Mouse (Mus musculus) right cerebral cortex, adult 2 months (tissue): ENCODE data around the gene Abcb11.
"Not testable (repeated sequence)": the region's sequence is repeated elsewhere in the genome, so short reads cannot be mapped to it uniquely, and the experiment has no call there.

Experiments
- DNase-seq, 2 experiments: peaks; one replicate each; pipeline ENCODE4 v3.0.0; 2021 to 2022; ENCODE audit warnings: low spot score in 2 of 2

Abcb11 gene

DNA sequence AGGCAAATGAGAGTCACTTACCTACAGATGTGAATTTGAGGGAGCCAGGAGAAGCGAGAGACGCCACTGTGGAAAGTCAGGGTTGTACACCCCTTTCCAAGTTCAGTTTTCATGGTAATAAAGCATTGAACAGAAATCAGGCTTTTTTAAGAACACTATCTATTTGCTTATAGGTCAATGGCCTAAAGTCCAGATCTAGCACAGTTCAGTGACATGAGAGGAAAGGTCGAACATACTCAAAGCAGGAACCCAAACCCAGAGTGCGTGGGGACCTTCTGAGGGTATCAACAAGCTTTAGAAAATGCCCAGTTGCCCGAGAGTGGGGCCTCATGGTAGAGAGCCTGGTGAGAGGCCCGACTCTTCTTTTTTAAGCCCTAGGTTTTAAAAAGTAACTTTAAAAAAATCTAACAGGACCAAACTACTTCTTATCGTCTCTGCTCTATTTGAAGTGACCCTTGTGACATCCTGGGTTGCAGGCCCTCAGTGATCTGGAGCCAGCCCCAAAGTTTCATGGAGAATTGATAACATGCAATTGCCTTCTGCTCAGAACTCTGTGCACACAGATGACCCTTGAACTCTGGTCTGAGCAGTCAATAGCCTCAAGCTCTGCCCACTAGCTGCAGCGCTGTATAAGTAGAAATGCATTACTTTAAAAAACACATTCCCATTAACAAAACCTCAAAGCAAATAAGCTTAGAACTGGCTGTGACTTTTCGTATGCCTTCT is at the start of gene Abcb11:
Abcb11 (minus strand) TSS at position 121 of the 726 bp plus-strand sequence.
- DNase-seq, result no peak

DNA sequence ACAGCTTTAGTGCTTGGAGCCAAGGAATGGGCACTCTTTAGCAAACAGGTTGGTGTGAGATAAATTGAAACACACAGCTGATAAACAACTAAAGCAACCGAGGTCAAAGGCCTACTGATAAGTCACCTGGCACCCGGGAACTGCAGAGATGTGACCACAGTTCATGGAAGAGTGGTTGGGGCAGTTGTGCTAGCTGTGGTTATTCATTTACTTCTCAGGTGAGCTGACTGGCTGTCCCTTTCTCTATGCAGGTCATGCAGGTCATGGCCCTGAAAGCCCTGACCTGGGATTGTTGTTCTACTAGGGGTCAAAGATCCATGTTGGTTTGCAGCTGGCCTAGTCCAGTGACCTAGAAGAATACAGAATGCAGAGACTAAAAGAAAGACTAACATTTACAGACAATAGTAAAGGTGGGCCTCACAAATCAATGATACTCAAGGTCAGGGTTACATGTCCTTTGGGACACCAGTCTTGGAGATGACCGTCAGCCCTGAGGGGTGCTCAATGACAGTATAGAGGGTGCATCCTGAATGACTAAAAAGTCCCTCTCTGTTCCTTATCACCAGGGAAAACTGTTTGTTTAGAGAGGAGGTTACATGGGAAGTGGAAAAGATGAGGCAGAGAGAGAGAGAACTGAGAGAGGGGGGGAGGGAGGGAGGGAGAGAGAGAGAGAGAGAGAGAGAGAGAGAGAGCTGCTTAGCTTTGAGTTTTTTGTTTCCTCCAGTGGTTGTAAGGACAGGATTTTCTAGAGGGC is 43.9 kb upstream of the Abcb11 start:
- DNase-seq, result no peak

DNA sequence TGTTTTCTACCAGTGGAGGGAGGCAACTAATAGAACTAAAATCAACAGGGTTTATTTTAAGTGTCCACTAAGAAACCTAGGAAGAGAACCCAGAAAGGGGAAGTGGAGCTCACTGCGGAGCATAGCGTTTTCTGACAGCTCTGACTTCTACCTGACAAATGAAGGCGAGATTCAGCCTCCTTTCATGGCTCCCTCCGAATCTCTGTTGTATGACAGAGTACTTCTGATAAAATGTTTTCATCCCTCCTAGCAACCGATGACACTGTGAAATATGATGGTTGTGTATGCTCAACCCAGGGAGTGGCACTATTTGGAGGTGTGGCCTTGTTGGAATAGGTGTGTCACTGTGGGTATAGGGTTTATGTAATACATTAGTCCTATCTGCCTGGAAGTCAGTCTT is 40.4 kb upstream of the Abcb11 start:
- no peak for DNase-seq

DNA sequence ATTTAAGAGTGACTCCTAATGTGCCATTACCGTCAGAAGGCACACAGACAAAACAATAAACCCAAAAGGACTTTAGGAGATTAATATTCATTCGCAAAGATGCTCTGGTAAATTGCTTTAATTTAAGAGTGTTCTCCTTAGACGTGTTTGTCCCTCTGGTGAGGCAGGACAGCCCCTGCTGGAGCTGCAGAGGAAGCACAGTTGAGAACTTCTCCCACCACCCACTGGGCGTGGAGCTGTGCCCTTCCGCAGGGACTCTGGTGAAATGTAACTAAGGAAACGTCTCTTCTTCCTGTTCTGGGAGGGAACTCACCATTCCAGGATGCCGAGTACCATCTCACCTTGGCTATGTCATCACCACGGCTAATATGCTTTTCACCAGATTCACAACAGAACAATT is 39.3 kb upstream of the Abcb11 start:
- no peak for DNase-seq

DNA sequence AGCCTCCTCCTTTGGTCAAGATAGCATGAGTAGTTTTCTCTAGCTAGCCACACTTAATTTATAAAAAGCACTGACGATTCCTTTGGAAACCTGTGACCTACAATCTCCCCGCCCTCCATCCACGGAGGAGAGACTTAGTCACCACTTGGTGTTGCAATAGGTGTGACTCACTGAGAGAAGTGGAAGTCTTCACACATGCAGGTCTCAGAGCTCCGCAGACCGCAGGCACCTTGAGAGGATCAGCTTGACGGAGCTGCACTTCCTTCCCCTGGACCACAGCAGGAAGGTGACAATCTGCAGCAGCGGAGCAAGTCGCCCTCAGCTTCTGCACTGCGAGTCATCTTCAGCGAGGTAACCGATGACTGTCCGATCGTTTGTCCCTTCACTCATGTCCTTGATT is 37.9 kb upstream of the Abcb11 start, which contains the start of gene Dhrs9:
Dhrs9 (plus strand) TSS at position 165 of the 400 bp plus-strand sequence.
- DNase-seq, result peak; percentile 22 to 34

DNA sequence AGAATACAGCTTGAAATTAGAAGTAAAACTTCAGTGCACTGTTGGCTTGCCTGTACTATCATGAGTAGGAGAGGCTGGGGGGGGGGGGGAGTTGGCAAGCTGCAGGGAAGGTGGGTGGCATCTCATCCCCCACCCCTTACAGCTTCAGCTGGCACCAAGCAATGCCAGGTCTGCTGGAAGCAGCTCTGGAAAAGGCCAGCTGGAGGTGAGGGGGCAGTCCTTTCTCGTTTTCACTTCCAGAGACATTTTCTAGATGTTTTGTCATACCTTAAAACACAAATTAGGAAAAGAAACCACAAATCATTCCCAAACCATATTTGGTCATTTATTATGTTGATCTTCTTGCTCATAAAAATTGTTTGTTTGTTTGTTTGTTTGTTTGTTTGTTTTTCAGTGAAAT is 37.4 kb upstream of the Abcb11 start:
- no peak for DNase-seq

DNA sequence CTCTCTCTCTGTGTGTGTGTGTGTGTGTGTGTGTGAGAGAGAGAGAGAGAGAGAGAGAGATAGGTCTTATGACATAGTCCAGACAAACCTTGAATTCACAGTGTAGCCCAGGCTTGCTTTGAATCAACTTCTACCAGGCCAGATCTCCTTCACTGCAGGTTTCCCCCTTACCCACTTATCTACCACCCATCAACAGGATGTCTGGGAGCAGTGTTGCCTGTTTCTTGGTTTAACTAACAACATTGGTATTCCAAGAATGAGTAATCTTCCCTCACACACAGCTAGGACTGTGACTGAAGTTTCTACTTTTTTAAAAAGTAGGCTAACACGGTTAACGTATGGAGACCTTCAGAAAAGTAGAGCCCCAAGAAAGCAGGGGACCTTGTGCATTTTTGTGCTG is 34.4 kb upstream of the Abcb11 start:
- DNase-seq, result no peak

DNA sequence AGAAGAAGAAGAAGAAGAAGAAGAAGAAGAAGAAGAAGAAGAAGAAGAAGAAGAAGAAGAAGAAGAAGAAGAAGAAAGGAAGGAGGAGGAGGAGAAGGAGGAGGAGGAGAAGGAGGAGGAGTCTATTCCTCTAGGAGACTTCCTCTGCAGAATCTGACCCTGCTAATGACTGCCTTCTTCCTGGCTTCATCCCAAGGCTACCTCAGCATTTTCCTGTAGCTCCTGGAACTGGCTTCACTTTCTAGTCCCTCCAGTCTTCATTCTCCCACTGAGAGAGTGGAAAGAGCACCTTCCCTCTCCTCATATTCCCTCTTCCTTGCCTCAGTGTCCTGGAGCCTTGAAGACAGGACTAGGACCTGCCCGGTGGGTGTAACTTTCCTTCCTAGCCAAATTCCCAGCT is 22.9 kb upstream of the Abcb11 start:
- no peak for DNase-seq

DNA sequence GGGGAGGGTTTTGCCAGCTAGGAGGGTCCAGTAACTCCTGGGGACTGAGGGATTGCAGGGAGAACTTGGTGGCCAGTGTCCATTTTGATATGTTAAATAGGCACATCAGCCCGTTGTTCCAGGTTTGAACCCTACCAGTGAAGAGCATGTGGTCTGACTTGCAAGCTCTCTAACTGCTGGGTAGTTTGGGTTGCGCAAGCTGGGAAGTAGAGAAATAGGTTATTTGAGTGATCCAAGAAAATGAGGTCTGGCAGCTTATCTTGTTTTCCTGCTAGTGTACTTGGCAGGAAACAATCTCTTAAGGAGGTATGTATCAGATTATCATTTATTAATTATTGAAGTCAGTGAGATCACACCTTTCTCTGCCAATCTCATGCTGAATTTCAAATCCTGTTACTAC is 22.4 kb upstream of the Abcb11 start:
- no peak for DNase-seq

DNA sequence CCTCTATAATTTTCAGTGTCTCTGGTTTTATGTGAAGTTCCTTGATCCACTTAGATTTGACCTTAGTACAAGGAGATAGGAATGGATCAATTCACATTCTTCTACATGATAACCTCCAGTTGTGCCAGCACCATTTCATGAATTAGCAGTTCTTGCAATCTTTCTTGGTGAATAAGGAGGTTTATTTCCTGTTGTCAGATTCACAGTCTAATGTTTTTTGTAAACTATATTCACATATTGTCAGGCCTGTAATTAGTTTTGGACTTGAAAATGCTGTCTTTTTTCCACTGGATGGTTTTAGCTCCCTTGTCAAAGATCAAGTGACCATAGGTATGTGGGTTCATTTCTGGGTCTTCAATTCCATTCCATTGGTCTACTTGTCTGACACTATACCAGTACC is 13.0 kb upstream of the Abcb11 start:
- DNase-seq, result not testable (repeated sequence)

DNA sequence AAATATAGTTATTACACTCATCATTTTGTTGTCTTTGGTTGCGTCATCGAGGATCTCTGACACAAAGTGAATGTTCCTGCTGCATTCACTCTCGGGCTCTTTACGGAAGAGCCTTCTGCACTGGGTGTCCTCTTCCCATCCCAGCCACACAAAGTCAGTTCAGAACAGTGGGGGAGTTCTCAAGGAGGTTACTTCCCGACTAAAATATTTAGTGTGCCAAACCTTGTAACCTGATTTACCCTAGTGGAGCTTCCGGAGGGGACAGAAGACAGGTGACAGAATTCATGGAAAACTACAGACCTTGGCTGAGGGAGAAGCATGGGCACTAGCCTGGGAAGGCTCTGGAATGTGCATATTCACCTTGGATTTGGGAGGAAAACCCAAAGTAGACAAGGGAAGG is 910 bp downstream of the Abcb11 start:
- no peak for DNase-seq

DNA sequence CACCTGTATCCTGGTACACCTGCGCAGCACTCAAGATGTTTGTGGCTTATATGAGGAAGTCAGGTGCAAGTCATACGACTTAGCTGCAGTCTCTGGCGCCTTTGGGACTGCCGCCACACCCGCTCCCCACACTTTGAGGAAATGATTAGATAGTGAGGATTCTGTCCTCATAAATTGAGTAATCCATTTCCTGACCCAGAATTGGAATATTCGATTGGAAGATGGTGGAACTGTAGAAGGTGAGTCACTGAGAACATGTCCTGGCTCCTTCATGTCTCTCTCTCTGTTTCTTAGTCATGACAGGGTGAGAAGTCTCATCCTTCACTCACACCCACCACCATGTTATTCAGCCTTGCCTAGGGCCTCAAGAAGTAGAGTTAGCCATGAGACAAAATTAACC is 10.9 kb downstream of the Abcb11 start:
- DNase-seq, result not testable (repeated sequence)

DNA sequence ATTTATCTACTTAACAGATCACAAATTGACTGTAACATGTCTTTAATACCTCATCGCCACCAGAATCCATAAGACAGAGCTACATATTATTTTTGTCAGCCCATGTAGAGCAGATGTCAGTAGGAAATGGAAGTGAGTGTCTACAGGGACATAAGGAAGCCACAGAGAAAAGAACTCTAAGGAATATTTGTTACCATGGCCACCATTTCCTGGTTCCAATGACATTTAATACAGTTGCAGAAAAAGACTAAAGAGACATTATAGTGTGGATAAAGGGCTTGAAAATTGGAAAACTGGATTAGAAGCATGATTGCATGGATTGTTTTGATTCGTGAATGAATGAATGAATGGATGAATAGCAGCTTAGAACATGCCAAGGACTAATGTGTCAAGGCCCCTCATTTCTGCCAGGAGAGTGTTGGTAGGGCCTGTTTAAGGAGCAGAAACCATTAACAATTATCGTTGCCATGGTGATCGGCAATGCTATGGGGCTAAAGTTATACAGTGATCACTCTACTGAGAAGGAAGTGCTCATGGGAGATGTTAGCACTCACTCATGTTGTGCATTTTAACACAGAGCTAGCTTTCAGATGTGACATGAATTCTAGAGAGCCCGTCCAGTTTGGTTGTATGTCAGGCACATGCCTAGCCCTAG is 13.8 kb downstream of the Abcb11 start:
- DNase-seq, result no peak

DNA sequence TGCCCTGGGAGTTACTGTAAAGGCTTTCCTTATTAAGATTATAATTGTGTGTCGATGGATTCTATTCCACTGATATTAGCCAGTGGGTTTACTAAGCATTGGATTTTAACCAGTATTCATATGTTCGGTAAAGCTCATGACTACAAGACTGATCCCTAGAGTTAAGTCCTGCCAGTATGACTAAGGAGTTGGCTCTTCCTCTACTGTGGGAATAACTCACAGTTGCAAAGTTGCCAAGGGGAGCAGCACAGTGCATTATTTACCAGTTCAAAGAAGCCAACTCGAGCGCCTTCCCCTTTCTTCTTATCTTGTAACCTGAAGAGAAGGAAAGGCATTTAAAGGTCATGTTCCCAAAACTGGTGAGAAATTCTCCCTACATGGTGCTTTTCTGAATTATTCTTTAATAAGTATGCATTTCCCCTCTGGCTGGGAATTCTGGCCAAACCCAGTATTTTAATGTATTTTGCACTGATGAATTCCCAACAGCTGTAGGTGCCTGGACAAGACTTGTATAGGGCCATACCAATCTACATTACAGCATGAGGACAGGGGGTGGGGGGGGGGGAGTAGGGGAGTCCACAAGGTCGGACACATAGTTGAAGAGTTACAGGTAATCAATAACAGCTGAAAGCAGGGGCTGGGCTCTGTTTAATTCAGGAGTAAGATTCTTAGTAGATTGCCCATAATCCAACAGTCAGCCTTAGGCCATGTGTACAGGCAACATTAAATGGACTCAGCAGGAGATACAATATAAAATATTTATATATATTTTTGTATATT is 17.3 kb downstream of the Abcb11 start:
- DNase-seq, result no peak

DNA sequence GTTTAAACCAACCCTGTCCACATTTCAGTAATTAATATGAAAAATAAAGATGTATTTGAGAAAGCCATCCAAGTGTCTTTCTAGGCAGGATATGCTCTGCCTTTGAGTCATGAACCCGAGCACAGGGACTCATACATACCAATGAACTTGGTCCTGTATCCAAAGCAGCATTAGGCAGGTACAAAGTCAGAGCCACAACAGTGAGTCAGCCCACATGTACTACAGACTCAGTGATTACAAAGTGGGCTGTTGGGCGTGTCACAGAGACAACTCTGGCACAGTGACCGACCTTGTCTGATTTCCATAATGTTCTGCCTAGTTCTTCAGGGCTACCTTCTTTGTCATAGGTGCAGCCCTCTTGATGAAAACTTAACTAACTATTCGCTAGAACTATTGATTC is 19.4 kb downstream of the Abcb11 start:
- DNase-seq, result no peak

DNA sequence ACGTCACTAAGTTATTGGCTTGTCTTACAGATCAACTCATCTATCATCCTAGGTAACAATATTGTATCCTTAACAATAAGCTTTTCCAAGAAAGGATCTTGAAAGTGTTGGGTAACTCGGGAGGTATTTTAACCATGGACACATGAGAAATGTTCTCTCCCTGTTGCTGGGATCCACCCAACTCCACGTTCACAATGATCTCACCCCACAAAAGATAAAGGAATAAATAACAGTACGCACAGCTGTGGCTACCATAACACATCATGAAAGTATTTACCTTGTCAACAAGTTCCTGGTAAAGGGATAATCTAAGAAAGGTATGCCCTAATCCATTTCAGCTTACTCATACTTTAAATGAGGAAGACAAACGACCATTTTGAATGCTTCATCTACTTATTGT is 21.0 kb downstream of the Abcb11 start:
- DNase-seq, result no peak

DNA sequence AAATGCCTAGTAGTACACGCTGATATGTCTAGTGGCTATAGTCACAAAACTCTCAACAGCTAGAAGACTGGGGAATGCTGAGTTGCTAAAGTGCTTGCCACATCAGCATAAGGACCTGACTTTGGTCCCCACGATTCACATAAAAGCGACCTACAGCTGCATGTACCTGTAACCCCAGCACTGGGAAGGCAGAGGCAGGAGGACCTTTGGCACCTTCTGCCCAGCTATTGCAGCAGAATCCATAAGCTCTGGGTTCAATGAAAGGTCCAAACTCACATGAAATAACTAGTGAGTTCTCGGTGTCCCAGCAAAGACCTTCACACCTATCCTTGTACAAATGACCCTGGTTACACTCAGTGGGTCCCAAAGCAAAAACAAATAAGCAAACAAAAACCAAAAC is 31.1 kb downstream of the Abcb11 start:
- DNase-seq, result no peak

DNA sequence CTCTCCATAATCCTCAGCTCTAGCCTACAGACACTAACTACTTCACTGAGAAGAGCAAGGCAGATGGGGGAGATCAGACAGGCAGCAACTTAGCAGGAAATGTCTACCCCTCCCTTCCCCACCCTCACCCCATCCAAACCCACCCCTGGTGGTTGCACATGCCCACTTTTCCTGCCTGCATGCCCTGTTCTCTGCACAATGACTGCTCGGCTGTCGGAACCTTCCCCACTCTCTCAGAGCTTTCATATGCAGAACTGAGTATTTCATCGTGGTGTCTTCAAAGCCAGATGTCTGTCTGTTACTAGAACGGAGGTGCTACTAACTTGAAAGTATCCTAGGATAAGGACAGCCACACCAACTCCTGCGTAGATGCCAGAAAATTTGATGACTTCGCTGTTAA is 34.3 kb downstream of the Abcb11 start:
- no peak for DNase-seq

DNA sequence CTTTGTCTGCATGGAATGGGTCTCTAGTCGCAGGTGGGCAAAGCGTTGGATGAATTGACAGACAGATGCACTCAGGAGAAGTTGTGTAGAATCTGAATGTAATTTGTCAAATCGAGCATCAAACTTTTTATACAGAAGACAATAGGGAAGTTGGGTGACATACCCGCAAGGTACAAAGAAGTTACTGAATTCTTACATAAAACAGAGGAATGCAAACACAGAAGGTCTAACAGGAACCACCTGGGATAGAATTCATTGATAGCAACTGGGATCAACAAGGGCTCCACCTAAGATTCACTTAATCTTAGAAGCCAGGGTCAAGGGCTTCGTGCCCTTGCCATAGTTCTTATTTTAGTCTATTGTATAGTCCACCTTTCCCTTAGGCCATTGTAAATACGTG is 41.8 kb downstream of the Abcb11 start:
- DNase-seq, result not testable (repeated sequence)

DNA sequence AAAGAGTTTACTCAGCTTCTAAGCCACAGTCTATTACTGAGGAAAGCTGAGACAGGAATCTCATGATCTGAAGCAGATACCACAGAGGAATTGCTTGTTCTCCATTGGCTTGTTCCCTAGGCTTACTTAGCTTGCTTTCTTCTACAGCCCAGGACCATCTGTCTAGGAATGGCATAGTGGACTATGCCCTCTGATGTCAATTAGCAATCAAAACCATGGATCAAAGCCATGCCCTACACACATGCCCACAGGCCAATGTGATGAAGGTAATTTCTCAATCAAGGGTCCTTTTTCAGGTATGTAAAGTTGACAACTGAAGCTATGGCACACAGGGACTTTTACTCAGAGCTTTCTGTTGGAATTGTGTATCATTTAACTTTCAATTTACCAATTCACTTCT is 47.9 kb downstream of the Abcb11 start:
- DNase-seq, result no peak

DNA sequence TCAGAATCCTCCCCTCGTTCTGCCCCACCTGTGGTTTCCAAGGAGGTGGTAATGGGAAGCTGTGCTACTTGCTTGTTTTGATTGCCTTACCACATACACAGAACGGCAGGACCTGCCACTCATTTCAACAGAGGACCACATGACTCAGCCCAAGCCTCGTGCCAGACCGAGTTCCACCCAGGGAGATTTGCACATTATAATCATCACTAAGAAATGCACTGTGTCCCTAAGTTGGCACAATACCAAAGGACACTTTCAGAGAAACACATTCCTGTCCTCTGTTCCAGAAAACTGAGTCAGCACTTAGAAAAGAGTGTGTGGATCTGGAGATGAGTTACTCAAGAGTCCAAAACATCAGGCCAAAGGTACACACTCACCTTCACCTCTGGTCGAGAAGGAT is 53.4 kb downstream of the Abcb11 start:
- DNase-seq, result no peak

DNA sequence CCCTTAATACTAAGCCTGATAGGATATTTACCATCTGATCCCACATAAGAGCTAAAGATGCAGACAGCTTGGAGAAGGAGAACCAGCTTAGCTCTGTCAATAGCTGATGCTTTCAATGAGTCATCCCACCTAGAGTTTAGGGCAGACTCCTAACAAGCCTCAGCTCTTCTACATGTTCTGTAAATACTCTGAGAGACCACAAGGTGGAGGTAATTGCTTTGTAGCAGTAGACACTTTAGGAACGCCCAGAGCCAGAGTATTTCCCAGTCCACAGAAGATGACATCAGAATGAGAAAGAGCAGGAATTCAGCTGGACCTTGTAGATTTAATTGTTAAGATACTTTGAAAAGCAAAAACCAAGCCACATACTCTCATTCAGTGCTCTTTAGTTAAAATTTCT is 66.5 kb downstream of the Abcb11 start:
- no peak for DNase-seq
